In the genomic region with DNA sequence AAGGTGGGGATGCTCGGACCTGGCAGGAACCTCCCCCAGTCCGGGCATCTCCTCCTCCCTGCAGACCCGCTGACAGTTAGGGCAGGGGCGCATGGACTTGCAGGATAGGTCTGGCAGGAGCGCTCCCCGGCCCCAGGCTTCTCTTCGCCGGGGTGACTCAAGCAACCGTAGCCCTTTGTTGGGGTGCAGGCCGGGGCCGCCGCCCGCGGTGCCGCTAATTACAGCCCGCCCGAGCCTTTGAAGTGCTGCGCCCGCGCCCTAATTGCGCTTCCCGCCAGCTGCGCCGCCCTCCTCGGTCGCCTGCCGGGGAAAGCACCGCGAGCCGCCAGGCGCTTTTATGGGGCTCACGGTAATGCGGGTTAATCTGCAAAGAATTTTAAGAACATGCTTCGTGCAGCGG, we compare ENCODE assay signal across 11 mouse cellular contexts. TPM values are rescaled to one million over a fixed set of nuclear protein-coding genes. Genes with fewer than 3 reads are reported as not detected.
DNase-seq lines count a peak whose midpoint lies in the region; ATAC-seq and TF ChIP-seq lines count a peak whose summit lies in the region.
"Had no signal": no experiment of that assay in that cellular context is flagged by ENCODE, and none has a peak within 500 bp of the region (broad histone marks: within the 10 kb centered on the region; RNA-seq: fewer than 3 reads in every experiment).

No protein-coding gene starts in this region.

- no peaks in the 10 kb centered on the region for H3K36me3 ChIP-seq in heart, embryonic 11.5 days (ENCODE audit: control insufficient read depth, insufficient read depth, low read length)
- no peaks in the 10 kb centered on the region for H3K36me3 ChIP-seq in ES-Bruce4 (ENCODE audit: control insufficient read depth, insufficient read depth, low read length, poor library complexity, severe bottlenecking)
- no peaks in the 10 kb centered on the region for H3K36me3 ChIP-seq in hindbrain, embryonic 14.5 days (replicated peaks; ENCODE audit: control insufficient read depth, insufficient read depth)
- H3K36me3 ChIP-seq in midbrain, embryonic 16.5 days (ENCODE audit: control insufficient read depth, insufficient read depth, low read length) = no peaks in the 10 kb centered on the region

- WGBS in heart, embryonic 11.5 days (ENCODE audit: insufficient replicate concordance) = under 1% methylated on average over 35 of the region's 35 CpGs
- under 1% methylated on average over 35 of the region's 35 CpGs for WGBS in hindbrain, embryonic 14.5 days
- 0% methylated on average over 35 of the region's 35 CpGs for WGBS in midbrain, embryonic 16.5 days

- TF ChIP-seq POLR2A in ES-Bruce4 (IDR thresholded peaks at IDR 0.05; ENCODE audit: insufficient read depth, low read length) = no peak

- peaks cover 45% of the 10 kb centered on the region for H3K27me3 ChIP-seq in heart, embryonic 11.5 days (ENCODE audit: control insufficient read depth, insufficient read depth, low read length)
- H3K27me3 ChIP-seq in ES-Bruce4 (ENCODE audit: control insufficient read depth, insufficient read depth, low read length, poor library complexity, severe bottlenecking) = peaks cover 3% of the 10 kb centered on the region; the same call in 1 of the 2 replicates
- H3K27me3 ChIP-seq in hindbrain, embryonic 14.5 days (ENCODE audit: control insufficient read depth, insufficient read depth, low read length) = peaks cover 41% of the 10 kb centered on the region
- peaks cover 18% of the 10 kb centered on the region for H3K27me3 ChIP-seq in midbrain, embryonic 16.5 days (ENCODE audit: control insufficient read depth, insufficient read depth, low read depth, low read length)

- H3K4me3 ChIP-seq in heart, embryonic 11.5 days (ENCODE audit: low read depth, low read length) = peak overlapping the region; percentile 33
- H3K4me3 ChIP-seq in ES-Bruce4 (ENCODE audit: low read depth, low read length) = peak overlapping the region; percentile 21
- peak overlapping the region; percentile 22 for H3K4me3 ChIP-seq in hindbrain, embryonic 14.5 days (replicated peaks; ENCODE audit: low read length)
- peak overlapping the region; percentile 35 for H3K4me3 ChIP-seq in midbrain, embryonic 16.5 days (ENCODE audit: low read depth, low read length)
- H3K4me3 ChIP-seq: megakaryocyte, embryonic 14.5 days had no signal

- no peaks in the 10 kb centered on the region for H3K9me3 ChIP-seq in heart, embryonic 11.5 days (replicated peaks; ENCODE audit: control insufficient read depth, low read length)
- no peaks in the 10 kb centered on the region for H3K9me3 ChIP-seq in ES-Bruce4 (replicated peaks; ENCODE audit: control insufficient read depth, insufficient read depth, low read length, poor library complexity, severe bottlenecking)
- H3K9me3 ChIP-seq in hindbrain, embryonic 14.5 days (ENCODE audit: control insufficient read depth, low read length) = no peaks in the 10 kb centered on the region
- H3K9me3 ChIP-seq in midbrain, embryonic 16.5 days (replicated peaks; ENCODE audit: control insufficient read depth, low read length, poor library complexity, severe bottlenecking) = no peaks in the 10 kb centered on the region

- no peak for TF ChIP-seq EP300 in ES-Bruce4 (IDR thresholded peaks at IDR 0.05; ENCODE audit: insufficient read depth, low read depth, low read length)

- peaks cover 5% of the 10 kb centered on the region for H3K4me1 ChIP-seq in heart, embryonic 11.5 days (ENCODE audit: control insufficient read depth, insufficient read depth, low read length)
- no peaks in the 10 kb centered on the region for H3K4me1 ChIP-seq in ES-Bruce4 (ENCODE audit: control insufficient read depth, insufficient read depth, low read length)
- peaks cover 8% of the 10 kb centered on the region; the same call in 1 of the 2 replicates for H3K4me1 ChIP-seq in hindbrain, embryonic 14.5 days (replicated peaks; ENCODE audit: control insufficient read depth, insufficient read depth, low read length)
- H3K4me1 ChIP-seq in midbrain, embryonic 16.5 days (ENCODE audit: control insufficient read depth, insufficient read depth, low read length) = peaks cover 9% of the 10 kb centered on the region

- ATAC-seq in heart, embryonic 11.5 days (replicated peaks; ENCODE audit: insufficient number of reproducible peaks, low FRiP score, low TSS enrichment) = no peak
- ATAC-seq in hindbrain, embryonic 14.5 days (ENCODE audit: low FRiP score) = 0 out of 2 replicates have a peak, but pooled peaks have one; percentile 24
- no peak; the same call in 1 of the 2 replicates for ATAC-seq in midbrain, embryonic 16.5 days

- no peak overlapping the region for H3K9ac ChIP-seq in heart, embryonic 11.5 days (ENCODE audit: low read depth, low read length)
- H3K9ac ChIP-seq in ES-Bruce4 (ENCODE audit: low read depth, poor library complexity, severe bottlenecking) = peak overlapping the region; percentile 29; the same call in 1 of the 2 replicates
- H3K9ac ChIP-seq in hindbrain, embryonic 14.5 days = 0 out of 2 replicates have a peak overlapping the region, but pooled peaks have one; percentile 17
- peak overlapping the region; percentile 47 for H3K9ac ChIP-seq in midbrain, embryonic 16.5 days (ENCODE audit: low read depth, low read length)

- TF ChIP-seq CTCF in ES-Bruce4 (IDR thresholded peaks at IDR 0.05; ENCODE audit: low read depth, low read length) = no peak

- peak overlapping the region; percentile 66 for H3K4me2 ChIP-seq in heart, embryonic 11.5 days
- peak overlapping the region; percentile 56 for H3K4me2 ChIP-seq in hindbrain, embryonic 14.5 days (replicated peaks)
- peak overlapping the region; percentile 88 for H3K4me2 ChIP-seq in midbrain, embryonic 16.5 days (ENCODE audit: low read length)

- no peak for DNase-seq in heart, adult 8-10 months (ENCODE audit: low spot score)
- DNase-seq in hindbrain, embryonic 14.5 days (ENCODE audit: low spot score) = no peak
- no peak for DNase-seq in right cerebral cortex, adult 2 months (ENCODE audit: low spot score in 2 of 2)
- no peak for DNase-seq in layer of hippocampus, adult 9-11 months
- DNase-seq in kidney, postnatal 10 days = no peak

- H3K27ac ChIP-seq in heart, embryonic 11.5 days (ENCODE audit: low read depth, low read length) = no peak overlapping the region
- H3K27ac ChIP-seq in ES-Bruce4 (ENCODE audit: insufficient read depth, low read length) = no peak overlapping the region
- H3K27ac ChIP-seq in hindbrain, embryonic 14.5 days = no peak overlapping the region
- H3K27ac ChIP-seq in midbrain, embryonic 16.5 days (ENCODE audit: low read length) = no peak overlapping the region

RNA-seq across cellular contexts. Expression of gene Tspear, which starts 8.8 kb away (rescaled TPM):
- polyA plus RNA-seq in heart, embryonic 11.5 days (2014; fragmentation: Nextera tagmentation; extraction: Ambion mirVana) = not detected in 2 replicates
- total RNA-seq in heart, adult 8-10 months (2022) = not detected
- 0.91 and 1.2 TPM in 2 replicates for polyA plus RNA-seq in ES-Bruce4 (2011; ENCODE audit: insufficient read depth, insufficient read length, low read depth, missing spikeins)
- polyA plus RNA-seq in hindbrain, embryonic 14.5 days (2014; fragmentation: Nextera tagmentation; extraction: Ambion mirVana) = 0.94 and 1.2 TPM in 2 replicates
- 1.3 and 1.6 TPM in 2 replicates for polyA plus RNA-seq in midbrain, embryonic 16.5 days (2015; fragmentation: Nextera tagmentation; extraction: Ambion mirVana)
- polyA plus RNA-seq: C2C12 had no signal

RNA-seq across cellular contexts. Expression of gene Gm19402, which starts 13.0 kb away (rescaled TPM):
- polyA plus RNA-seq in heart, embryonic 11.5 days (2014; fragmentation: Nextera tagmentation; extraction: Ambion mirVana) = not detected in 2 replicates
- not detected for total RNA-seq in heart, adult 8-10 months (2022)
- not detected in 2 replicates for polyA plus RNA-seq in ES-Bruce4 (2011; ENCODE audit: insufficient read depth, insufficient read length, low read depth, missing spikeins)
- polyA plus RNA-seq in hindbrain, embryonic 14.5 days (2014; fragmentation: Nextera tagmentation; extraction: Ambion mirVana) = not detected in 2 replicates
- polyA plus RNA-seq in midbrain, embryonic 16.5 days (2015; fragmentation: Nextera tagmentation; extraction: Ambion mirVana) = not detected in 2 replicates
- polyA plus RNA-seq: C2C12; cortical plate, adult 2 months had no signal

RNA-seq across cellular contexts. Expression of gene Gm9508, which starts 19.5 kb away (rescaled TPM):
- polyA plus RNA-seq in heart, embryonic 11.5 days (2014; fragmentation: Nextera tagmentation; extraction: Ambion mirVana) = not detected in 2 replicates
- not detected for total RNA-seq in heart, adult 8-10 months (2022)
- not detected in 2 replicates for polyA plus RNA-seq in ES-Bruce4 (2011; ENCODE audit: insufficient read depth, insufficient read length, low read depth, missing spikeins)
- not detected in 2 replicates for polyA plus RNA-seq in hindbrain, embryonic 14.5 days (2014; fragmentation: Nextera tagmentation; extraction: Ambion mirVana)
- not detected in 2 replicates for polyA plus RNA-seq in midbrain, embryonic 16.5 days (2015; fragmentation: Nextera tagmentation; extraction: Ambion mirVana)
- polyA plus RNA-seq: C2C12; cortical plate, adult 2 months had no signal

RNA-seq across cellular contexts. Expression of gene Gm10272, which starts 28.9 kb away (rescaled TPM):
- polyA plus RNA-seq in heart, embryonic 11.5 days (2014; fragmentation: Nextera tagmentation; extraction: Ambion mirVana) = not detected in 2 replicates
- total RNA-seq in heart, adult 8-10 months (2022) = not detected
- not detected in 2 replicates for polyA plus RNA-seq in ES-Bruce4 (2011; ENCODE audit: insufficient read depth, insufficient read length, low read depth, missing spikeins)
- not detected in 2 replicates for polyA plus RNA-seq in hindbrain, embryonic 14.5 days (2014; fragmentation: Nextera tagmentation; extraction: Ambion mirVana)
- polyA plus RNA-seq in midbrain, embryonic 16.5 days (2015; fragmentation: Nextera tagmentation; extraction: Ambion mirVana) = not detected in 2 replicates
- polyA plus RNA-seq: C2C12; cortical plate, adult 2 months had no signal

RNA-seq across cellular contexts. Expression of gene Gm10024, which starts 33.7 kb away (rescaled TPM):
- polyA plus RNA-seq in heart, embryonic 11.5 days (2014; fragmentation: Nextera tagmentation; extraction: Ambion mirVana) = not detected in 2 replicates
- not detected for total RNA-seq in heart, adult 8-10 months (2022)
- not detected in 2 replicates for polyA plus RNA-seq in ES-Bruce4 (2011; ENCODE audit: insufficient read depth, insufficient read length, low read depth, missing spikeins)
- not detected in 2 replicates for polyA plus RNA-seq in hindbrain, embryonic 14.5 days (2014; fragmentation: Nextera tagmentation; extraction: Ambion mirVana)
- polyA plus RNA-seq in midbrain, embryonic 16.5 days (2015; fragmentation: Nextera tagmentation; extraction: Ambion mirVana) = not detected in 2 replicates
- polyA plus RNA-seq: C2C12; cortical plate, adult 2 months had no signal
